Mouse (Mus musculus) spleen, embryonic (tissue): ENCODE measurements at regions not wholly inside any gene's neighbourhood (a gene's known extent, or its start where the extent isn't known, plus 50 kb on each side); places are given as distances from the start of the nearest gene placed in this dataset.

Source experiments
- CTCF ChIA-PET: fragments of 350-600 bp; sonication (Branson Sonifier 250); formaldehyde crosslinking; loops from one replicate; lab custom pipeline; 2022; lab: Charles Lee

DNA sequence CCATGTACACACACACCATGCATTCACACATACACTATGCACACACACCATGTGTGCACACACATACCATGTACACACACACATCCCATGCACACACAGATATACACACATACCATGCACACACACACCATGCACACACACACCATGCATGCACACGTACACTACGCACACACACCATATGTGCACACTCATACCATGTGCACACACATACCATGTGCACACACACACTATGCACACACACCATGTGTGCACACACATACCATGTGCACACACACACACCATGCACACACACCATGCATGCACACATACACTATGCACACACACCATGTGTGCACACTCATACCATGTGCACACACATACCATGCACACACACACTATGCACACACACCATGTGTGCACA lies 87.1 kb upstream of the Tmem150c start:
- CTCF ChIA-PET, result no interaction called here

DNA sequence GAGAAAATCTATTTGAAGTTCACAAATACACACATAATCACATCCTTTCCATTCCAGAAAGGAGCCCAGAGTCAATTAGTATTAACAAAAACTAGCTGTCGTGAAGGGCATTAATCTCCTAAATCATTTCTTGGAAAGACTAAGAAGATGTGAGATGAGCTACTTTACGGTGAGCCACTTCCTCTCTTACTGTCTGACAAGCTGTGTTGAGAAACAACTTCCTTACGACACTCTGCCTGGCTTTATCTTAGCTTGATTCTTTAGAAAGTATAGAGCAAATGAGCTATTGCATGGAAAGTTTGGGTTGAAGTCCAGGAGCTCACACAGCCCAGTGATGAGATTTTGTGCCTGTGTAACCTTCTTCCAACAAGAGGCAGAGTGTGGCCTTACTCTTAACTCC lies 85.2 kb upstream of the Tmem150c start:
- CTCF ChIA-PET, result interaction anchor here (0.8 kb wide), 1 partner anchor 92 kb away, joined by 3 read pairs; no protein-coding TSS in a partner anchor

DNA sequence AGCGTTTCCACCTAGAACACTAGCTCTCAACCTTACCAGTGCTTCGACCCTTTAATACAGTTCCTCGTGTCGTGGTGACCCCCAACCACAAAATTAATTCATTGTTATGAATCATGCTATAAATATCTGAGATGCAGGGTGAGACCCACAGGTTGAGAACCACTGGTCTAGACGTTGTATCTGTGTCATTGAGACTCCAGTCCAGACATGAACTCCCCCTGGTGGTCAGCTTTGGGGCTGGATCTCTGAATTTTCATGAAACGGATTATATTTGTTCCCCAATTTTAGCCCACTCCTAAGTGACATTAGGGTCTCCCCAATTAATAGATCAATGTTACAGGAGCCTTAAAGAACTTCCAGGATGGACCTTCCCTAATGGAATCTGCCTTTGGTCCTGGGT lies 81.3 kb upstream of the Tmem150c start:
- CTCF ChIA-PET, result no interaction called here

DNA sequence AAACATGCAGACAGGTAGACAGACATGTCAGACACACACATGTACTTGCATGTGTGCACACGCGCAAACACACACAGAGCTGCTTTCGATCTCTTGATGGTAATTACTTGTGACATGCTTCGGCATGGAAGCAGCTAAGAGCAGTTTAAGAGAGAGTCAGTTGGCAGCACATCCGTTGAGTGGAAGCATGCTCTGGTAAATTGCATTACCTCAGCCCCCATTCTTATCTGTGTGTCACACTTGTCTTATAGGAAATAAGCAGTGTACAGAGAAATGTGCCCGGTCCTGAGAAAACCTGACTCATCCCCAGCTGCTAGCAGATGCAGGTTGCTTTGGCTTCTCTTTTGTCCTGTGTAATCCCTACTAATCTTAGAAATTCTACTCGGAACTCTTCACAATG lies 80.0 kb upstream of the Tmem150c start:
- CTCF ChIA-PET, result no interaction called here

DNA sequence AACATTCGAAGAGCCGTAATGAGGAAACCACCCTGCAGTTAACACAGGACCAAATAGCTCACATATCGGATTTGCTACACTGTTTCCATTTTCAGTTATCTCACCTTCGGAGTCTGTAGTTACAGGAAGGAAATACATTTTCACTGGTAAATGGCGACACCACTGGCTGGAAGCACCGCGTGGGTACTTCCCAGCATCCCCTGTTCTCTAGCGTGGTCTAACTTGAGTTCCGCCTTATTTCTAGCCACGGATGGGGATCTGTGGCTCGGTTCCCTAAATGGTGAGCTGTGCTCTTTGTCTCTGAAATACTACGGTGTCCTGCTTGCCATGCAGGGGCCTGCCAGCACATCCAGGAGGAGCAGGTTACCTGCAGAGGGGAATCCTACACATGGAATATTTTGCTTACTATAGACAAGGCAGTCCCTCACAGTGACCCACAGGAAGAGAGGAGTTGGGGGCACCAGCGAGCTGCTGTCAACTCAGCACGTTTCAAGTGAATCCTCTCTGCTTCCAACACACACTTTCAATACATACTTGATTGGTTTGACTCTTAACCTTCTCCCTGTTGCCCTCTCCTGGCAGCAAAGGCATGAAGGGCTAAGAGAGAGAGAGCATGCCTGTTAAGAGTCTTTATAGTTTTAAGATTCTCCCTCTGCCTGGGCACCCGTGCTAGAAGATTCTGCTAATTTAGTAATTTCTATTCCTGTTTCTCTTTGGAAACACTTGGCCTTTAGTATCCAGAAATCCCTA lies 78.9 kb upstream of the Tmem150c start:
- CTCF ChIA-PET, result no interaction called here

DNA sequence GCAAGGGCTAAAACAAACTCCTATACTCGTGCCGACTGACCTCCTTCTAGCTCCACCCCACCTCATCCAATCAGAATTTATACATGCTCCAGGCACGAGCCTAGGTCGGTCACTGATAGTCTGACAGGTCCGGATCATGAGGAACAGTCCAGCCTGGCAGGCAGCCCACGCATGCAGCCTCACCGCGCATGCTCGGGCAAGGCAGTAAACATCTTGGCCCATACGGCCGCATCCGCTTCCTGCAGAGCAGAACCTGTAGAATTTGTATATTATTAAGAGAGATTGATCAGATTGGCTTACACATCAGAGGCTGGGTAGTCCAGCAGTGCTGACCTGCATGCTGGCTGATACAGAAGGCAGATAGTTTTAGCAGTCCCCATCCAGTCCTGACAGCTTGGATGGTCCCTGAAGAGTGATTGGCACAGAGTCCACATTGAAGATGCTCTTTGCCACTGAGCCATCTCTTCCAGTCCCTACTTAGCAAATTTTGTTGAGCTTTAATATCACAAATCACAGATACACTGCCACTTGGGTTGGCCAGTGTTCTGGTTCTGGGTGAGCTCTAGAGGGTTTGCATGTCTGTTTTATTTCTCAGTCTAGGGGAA lies 78.2 kb upstream of the Tmem150c start:
- CTCF ChIA-PET, result no interaction called here

DNA sequence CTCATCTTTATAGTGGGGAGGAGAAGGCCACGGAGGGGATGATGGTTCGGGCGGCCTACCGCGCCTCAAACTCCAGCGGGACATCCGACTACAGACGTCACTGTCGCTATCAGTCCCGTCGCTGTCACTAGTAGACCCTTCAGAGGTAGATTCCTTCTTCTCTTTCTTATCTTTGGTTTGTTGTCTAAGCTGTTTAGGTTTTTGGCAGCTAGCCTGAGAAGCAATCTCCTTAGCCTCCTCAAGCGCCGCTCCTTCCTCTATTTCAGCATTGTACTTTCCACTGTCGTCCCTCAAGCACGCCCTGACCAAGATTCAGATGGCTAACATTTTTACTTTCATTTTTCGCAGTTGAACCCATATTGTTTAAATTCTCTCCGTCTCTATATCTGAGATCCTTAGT lies 76.7 kb upstream of the Tmem150c start:
- CTCF ChIA-PET, result no interaction called here

DNA sequence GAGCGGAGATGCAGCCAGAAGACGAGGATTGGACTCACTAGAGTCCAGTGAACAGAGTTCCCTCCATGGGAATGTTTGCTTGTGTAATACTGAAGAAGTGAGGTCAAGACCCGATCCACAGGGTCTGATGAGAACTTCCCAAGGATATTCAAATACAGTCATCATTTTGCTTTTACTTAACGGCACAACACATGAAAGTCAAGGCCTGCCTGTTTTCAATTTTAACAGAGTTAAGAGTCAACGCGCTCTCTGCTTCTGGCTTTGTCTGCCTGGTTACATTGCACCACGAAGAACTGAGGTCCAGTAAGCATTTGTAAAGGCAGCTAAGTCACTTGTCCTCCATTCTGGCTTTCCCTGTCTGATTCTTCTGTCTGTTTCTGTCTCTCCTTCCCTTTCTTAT lies 72.5 kb upstream of the Tmem150c start:
- CTCF ChIA-PET, result interaction anchor here (0.7 kb wide), 1 partner anchor 46 kb away, joined by 4 read pairs; no protein-coding TSS in a partner anchor

DNA sequence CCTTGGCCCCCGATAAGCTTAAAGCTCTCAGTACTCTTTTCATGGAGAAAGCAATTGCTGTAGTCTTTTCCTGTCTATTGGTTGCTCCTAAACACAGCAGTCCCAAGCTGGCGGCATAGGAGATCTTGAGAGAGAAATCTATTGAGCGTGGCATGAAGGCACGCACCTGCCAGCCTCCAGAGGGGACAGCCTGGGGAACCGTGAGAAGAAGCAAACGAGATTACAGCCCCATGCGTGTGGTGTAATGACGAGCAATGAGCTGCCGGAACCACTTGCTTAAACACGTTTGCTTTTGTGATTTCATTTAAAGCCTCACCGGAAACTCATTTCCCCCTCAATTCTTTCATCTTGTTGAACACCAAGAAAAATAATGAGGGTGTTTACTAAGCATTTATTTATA lies 72.0 kb upstream of the Tmem150c start:
- CTCF ChIA-PET, result no interaction called here

DNA sequence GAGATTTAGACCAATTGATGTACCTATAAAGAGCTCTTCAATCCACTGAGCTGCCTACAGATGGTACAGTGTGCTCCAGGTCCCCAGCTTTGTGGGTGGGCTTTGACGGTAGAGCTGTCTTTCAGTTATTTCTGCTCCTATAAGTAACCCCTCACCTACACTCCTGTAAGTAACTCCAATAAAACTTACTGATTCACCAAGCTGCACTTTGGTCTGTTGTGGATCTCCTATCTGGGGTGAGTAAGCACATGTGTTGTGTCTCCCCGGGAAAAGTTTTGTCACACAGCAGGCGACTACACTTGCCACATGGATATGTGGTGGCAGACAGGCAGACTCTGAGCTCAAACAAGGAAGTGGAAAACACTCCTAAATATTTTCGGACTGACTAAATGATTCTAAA lies 70.4 kb upstream of the Tmem150c start:
- CTCF ChIA-PET, result no interaction called here

DNA sequence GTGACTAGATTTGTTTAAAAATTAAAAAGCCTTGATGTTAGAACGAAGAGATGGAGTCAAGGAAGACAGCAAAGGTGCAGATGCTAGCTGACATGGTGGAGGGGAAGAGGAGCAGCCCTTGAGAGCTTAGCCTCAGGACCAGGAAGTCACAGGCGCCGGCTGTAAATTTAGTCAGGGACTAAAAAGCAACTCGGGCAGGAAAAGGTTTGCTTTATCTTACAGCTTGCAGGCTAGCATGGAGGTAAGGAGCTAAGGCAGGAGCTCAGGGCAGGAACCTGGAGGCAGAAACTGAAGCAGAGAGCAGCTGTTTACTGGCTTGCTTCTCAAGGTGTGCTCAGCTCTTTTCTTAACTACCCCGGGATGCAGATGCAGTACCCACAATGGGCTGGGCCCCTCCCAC lies 68.3 kb upstream of the Tmem150c start:
- CTCF ChIA-PET, result no interaction called here

DNA sequence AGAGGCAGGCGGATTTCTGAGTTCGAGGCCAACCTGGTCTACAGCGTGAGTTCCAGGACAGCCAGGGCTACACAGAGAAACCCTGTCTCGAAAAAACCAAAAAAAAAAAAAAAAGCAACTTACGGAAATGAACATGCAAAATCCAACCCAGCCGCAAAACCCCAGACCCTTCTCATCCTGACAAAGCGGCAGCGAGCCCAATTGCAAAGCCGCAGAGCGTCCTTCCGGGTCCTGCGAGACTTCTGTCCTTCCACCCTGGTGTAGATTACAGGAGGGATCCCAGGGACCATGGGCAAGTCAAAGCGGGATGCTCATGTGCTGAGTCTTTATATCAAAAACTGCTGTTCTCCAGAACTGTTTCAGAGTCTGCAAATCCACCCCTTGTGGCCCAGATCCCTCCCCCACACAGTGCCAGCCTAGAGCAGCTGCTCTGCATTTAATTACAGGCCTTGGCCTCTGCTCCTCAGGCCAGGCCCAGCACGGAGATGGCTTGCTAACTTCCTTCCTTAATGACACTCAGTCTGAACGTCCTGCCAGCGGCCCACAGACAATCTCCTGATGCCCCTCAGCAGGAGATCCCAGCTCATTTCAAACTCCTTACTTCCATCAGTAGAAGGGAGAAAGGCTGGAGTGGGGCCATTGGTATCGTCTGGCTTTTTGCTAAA lies 67.1 kb upstream of the Tmem150c start:
- CTCF ChIA-PET, result no interaction called here

DNA sequence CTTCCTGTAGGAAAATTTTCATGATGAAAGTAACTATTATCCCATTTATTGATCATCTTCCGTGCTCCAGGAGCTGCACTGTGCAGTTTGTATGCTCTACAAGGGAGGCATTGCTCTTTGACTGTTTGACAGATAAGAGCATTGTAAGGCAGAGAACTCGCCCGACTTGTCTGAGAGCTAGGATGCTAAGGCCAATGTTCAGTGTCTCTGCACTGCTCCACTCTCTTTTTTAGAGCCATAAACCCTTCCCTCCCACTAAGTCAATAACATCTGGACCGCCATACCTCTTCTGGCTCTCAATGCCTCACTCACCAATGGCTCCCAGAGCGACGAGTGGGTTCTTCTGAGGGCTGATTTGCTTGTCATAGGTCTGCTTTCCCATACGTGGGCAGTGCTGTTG lies 65.9 kb upstream of the Tmem150c start:
- CTCF ChIA-PET, result no interaction called here

DNA sequence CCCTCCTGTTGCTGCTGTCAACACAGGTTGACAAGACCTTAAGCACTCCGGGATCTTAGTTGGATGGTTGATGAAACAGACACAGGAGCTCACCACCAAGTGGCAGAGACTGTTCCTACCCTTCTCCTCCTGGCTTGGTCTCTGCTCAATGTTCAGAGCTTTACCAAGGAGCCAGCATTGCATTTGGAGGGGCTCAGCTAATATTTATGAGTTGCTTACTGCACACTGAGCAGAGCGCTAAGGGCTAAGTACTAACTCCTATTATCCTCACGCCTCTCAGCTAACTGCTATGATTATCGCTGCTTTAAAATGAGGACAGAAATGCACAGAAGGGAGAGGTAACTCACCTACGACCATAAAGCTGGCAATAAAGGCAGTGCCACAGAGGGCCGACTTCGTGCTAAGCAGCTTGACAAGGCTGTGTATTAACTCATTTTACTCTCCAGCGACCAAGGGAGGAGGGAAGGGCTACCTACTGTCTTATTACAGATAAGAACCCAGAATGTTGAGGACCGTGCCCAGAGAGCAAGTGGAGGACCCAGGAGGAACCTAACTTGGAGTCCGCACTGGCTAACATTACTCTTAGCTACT lies 65.3 kb upstream of the Tmem150c start:
- CTCF ChIA-PET, result no interaction called here

DNA sequence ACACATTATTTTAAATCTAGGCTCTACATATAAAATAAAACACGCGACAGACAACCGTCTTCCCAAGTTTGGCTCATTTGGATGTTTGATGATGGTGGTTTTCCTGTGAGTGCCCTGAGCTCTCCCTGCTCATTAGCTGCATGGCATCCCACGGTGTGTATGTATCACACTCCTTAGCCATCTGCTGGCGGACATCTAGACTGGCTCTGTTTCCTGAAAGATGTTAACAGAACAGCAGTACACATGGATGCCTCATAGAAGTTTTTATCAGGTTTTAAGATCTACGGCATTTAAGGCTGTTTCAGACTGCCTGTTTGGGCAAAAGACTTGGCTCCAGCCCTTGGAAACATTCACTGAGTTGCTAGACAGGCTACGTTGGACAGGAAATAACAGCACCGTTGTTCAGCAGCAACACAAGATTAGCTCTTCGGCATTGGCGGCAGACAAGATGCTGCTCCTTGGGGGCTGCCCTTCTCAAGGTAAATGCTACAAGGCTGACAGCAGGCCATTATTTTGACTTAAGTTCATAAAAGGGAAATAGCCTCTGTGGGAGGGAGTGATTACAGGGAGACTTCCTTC lies 61.5 kb upstream of the Tmem150c start:
- CTCF ChIA-PET, result no interaction called here

DNA sequence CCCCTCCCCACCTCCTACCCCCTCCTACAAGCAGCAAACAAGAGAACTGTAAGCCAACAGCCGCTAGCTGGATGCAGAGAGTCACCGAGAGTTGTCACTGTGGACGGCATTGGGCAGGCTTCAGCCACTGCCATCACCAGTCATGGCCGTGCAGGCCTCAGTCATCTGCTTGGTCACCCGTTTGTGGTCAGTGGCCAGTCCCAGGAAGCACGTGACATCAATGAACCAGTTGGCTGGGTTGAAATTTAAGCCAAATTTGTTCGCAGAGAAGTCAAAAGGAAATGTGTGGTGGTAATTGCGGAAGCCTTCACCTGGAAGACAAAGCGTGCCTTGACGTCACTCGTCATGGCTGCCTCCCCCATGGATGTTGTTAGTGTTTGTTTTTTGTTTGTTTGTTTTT lies 60.7 kb upstream of the Tmem150c start:
- CTCF ChIA-PET, result no interaction called here

DNA sequence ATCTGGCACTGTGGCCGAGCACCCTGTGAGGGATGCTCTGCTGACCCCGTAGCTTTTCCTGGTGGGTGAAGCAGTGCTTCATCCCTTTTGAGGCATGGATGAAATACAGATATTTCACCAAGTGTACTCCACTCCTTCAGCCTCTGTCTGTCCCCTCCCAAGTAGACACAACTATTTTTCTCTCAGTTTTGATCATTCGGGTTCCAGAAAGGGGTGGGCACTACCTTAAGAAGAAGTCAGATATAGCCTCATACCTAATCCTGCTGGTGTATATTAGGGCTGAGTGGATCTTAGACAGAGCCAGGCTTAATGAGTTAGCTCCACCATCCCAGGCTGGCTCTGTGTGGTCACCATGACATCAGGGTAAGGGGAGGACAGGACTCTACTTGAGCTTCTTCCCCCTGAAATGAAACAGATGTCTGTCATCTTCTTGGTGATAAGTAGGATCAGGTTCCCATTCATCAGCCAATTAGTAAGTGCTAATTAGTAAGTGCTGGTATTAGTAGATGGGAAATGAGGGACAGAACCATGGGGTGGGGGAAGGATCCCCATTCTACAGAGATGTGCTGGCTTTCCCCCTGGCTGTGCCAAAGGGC lies 58.7 kb upstream of the Tmem150c start:
- CTCF ChIA-PET, result no interaction called here

DNA sequence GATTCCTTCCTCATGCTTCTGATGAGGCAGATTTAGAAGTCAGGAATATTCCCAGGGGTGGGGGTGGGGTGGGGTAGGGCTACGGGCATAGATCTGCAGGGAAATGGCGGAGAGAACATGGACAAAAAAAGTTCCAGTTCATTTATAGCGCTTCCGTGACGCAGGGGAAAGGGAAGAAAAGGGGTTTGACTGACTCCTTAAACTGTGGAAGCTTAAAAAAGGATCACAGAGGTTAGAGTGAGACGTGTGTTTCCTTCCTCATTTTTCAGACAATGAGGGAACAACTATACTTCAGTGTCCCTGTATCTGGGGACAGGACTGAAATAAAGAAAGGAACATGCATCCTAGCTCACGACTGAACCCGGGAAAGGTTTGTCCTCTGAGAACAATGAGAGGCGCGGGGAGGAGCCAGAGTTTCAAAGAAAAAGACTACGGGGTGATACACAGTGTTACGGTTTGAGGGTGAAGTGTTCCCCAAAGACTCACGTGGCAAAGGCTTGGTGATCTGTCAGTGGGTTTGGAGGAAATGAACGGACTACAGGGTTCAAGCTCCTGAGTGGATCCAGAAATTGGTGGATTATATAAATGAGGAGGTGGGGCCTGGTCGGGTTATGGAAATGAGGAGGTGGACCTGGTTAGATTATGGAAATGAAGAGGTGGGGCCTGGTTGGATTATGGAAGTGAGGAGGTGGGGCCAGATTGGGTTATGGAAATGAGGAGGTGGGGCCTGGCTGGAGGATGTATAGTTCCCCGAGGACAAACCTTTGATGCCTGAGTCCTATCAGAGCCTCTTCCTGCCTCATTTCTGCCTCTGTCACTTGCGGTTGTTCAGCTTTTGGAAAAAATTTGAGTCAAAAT lies 57.8 kb upstream of the Tmem150c start:
- CTCF ChIA-PET, result no interaction called here

DNA sequence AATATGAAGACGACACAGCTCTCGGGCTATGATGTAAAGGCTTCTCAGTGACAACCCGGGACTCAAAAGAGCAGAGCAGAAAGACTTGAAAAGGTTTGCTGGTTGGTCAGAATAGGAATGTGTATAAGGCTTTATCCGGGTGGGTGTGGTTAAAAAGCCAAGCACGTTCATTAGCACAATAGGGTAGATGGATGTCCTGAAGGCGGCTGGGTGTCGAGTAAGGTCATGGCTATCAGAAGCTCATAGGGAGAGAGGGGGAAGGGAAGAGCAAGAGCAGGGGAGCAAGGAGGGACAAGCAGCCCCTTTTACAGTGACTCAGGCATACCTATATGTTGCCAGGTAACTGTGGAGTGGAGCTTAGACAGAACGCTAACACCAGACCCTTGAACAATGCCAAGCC lies 54.3 kb upstream of the Tmem150c start:
- CTCF ChIA-PET, result no interaction called here

DNA sequence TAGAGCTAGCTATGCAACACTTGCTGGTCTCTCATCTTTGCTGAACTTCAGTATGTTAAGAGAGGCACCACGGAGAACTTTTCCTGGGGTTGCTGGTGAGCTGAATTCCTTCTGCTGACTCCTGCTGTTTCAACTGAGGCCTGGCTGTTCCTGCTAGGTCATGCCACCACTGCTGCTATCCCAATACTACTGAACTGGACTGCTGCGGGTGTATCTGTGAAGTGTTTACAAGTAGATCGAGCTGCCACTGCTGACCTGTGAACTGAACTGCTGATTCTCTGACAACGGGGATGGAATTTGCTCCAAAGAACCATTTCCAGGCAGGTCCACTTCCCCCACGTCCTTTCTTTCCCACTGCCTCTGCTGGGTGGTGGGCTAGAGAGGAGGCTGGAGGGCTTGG lies 51.1 kb upstream of the Tmem150c start:
- CTCF ChIA-PET, result no interaction called here
